Mouse (Mus musculus): Measurements from ENCODE around the gene Pcif1. TPM values are rescaled to one million over a fixed set of nuclear protein-coding genes. Genes with fewer than 3 reads are reported as not detected.

Pcif1 gene
- polyA plus RNA-seq, 1 experiment from 2014 or later, result 71.3 TPM

GRCm38 (mm10) chr2:164918325-164918724 is 39.2 kb downstream of the Pcif1 start:
- Histone ChIP-seq H3K27me3 (replicated peaks; ENCODE audit: insufficient read depth, low read length) (no peaks in the 10 kb centered on the region), H3K27ac (ENCODE audit: low read length) (no peak overlapping the region), H3K9me3 (ENCODE audit: low read length) (no peaks in the 10 kb centered on the region), H3K4me2 (replicated peaks; ENCODE audit: low read depth, low read length) (no peak overlapping the region), H3K4me1 (ENCODE audit: insufficient read depth, low read depth, low read length) (0 out of 2 replicates have a peak, but pooled peaks cover 5% of the 10 kb centered on the region), H3K4me3 (ENCODE audit: low read depth, low read length) (no peak overlapping the region), H3K9ac (replicated peaks; ENCODE audit: low read depth) (no peak overlapping the region), H3K36me3 (ENCODE audit: insufficient read depth, low read length) (0 out of 2 replicates have a peak, but pooled peaks cover 4% of the 10 kb centered on the region)
- peak; percentile 25 for DNase-seq (ENCODE audit: low spot score)
- ATAC-seq, result no peak
- peak; percentile 66 for TF ChIP-seq CTCF (IDR thresholded peaks at IDR 0.05)
- no peak for TF ChIP-seq EP300 (IDR thresholded peaks at IDR 0.05)
- WGBS, result 78% methylated on average over 4 of the region's 5 CpGs

- TF ChIP-seq EP300 (IDR thresholded peaks at IDR 0.05) (no peak), CTCF (IDR thresholded peaks at IDR 0.05) (no peak)
- Histone ChIP-seq H3K27me3 (replicated peaks; ENCODE audit: insufficient read depth, low read length) (no peaks in the 10 kb centered on the region), H3K4me2 (replicated peaks; ENCODE audit: low read depth, low read length) (no peak overlapping the region), H3K36me3 (ENCODE audit: insufficient read depth, low read length) (0 out of 2 replicates have a peak, but pooled peaks cover 4% of the 10 kb centered on the region), H3K27ac (ENCODE audit: low read length) (no peak overlapping the region), H3K9ac (replicated peaks; ENCODE audit: low read depth) (no peak overlapping the region), H3K4me1 (ENCODE audit: insufficient read depth, low read depth, low read length) (no peaks in the 10 kb centered on the region), H3K9me3 (ENCODE audit: low read length) (no peaks in the 10 kb centered on the region), H3K4me3 (ENCODE audit: low read depth, low read length) (no peak overlapping the region)
- 35% methylated on average over 7 of the region's 7 CpGs for WGBS
- no peak for ATAC-seq
- DNase-seq (ENCODE audit: low spot score), result peak; percentile 41
Measured at GRCm38 (mm10) chr2:164921984-164922383, 42.9 kb downstream of the Pcif1 start.

DNA sequence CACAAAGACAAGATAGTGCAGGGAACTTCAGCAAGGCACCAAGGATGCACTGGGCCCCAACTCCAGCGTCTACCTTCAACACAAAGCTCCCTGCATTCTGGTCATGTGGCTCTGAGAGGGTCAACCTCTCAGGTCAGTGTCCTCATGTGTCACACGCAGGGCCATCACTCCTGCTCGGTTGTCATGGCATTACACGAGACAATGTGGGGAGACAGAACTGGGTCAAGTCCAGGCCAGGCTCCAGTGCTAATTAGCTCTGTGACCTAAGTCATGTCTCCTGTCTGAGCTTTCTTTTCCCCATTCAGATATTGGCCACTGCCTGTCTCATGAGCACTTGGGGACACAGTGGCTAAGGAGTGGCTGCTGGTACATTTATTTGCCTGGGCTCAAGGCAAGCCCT is 44.2 kb downstream of the Pcif1 start:
- no peak for TF ChIP-seq CTCF (IDR thresholded peaks at IDR 0.05)
- TF ChIP-seq EP300 (IDR thresholded peaks at IDR 0.05), result no peak
- 58% methylated on average over 4 of the region's 4 CpGs for WGBS
- Histone ChIP-seq H3K27me3 (replicated peaks; ENCODE audit: insufficient read depth, low read length) (no peaks in the 10 kb centered on the region), H3K27ac (ENCODE audit: low read length) (no peak overlapping the region), H3K36me3 (ENCODE audit: insufficient read depth, low read length) (0 out of 2 replicates have a peak, but pooled peaks cover 4% of the 10 kb centered on the region), H3K9ac (replicated peaks; ENCODE audit: low read depth) (no peak overlapping the region), H3K4me2 (replicated peaks; ENCODE audit: low read depth, low read length) (no peak overlapping the region), H3K4me1 (ENCODE audit: insufficient read depth, low read depth, low read length) (no peaks in the 10 kb centered on the region), H3K4me3 (ENCODE audit: low read depth, low read length) (no peak overlapping the region), H3K9me3 (ENCODE audit: low read length) (no peaks in the 10 kb centered on the region)
- ATAC-seq (no peak), DNase-seq (ENCODE audit: low spot score) (no peak)

DNA sequence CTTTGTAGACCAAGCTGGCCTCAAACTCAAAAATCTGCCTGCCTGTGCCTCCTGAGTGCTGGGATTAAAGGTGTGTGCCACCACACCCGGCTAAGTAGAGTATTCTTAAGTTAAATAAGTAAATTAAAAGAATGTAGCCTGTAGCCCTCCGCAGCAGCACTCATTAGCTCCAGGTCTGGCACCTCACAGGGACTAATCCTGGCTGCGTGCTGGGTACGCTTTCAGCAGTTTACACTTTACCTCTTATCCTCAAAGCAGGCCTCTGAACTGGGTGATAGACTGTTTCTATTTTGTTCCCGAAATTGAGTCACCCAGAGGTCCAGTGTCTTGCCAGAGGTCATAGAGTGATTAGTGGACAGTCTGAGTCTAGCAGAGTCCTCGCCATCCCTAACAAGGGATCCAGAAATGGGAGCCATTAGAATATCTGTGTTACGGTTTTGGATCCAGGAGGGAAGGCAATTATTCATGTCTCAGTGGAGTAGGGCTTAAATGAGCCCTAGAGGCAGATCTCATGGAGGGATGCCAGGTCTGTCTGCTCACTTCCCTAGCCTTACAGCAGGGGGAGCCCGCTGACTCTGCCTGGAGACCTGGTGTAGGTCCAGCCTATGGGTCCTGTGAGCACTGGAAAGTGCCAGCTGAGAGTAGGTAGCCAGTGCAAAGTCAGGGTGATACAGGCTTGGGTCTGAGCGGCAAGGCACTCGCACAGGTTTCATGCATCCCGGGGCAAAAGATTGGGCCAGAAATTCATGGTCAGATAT is 45.2 kb downstream of the Pcif1 start:
- no peak overlapping the region for H3K27ac ChIP-seq (ENCODE audit: low read length)
- ATAC-seq (peak; percentile 74), DNase-seq (ENCODE audit: low spot score) (peak; percentile 89)
- H3K9me3 ChIP-seq (ENCODE audit: low read length), result no peaks in the 10 kb centered on the region
- no peaks in the 10 kb centered on the region for H3K27me3 ChIP-seq (replicated peaks; ENCODE audit: insufficient read depth, low read length)
- H3K4me2 ChIP-seq (replicated peaks; ENCODE audit: low read depth, low read length), result no peak overlapping the region
- peak; percentile 97 for TF ChIP-seq CTCF (IDR thresholded peaks at IDR 0.05)
- no peak for TF ChIP-seq EP300 (IDR thresholded peaks at IDR 0.05)
- 31% methylated on average over 11 of the region's 11 CpGs for WGBS
- no peak overlapping the region for H3K9ac ChIP-seq (replicated peaks; ENCODE audit: low read depth)
- 0 out of 2 replicates have a peak, but pooled peaks cover 4% of the 10 kb centered on the region for H3K36me3 ChIP-seq (ENCODE audit: insufficient read depth, low read length)
- no peaks in the 10 kb centered on the region for H3K4me1 ChIP-seq (ENCODE audit: insufficient read depth, low read depth, low read length)
- no peak overlapping the region for H3K4me3 ChIP-seq (ENCODE audit: low read depth, low read length)

GRCm38 (mm10) chr2:164930706-164931581 is 51.8 kb downstream of the Pcif1 start:
- Histone ChIP-seq H3K36me3 (ENCODE audit: insufficient read depth, low read length) (no peaks in the 10 kb centered on the region), H3K27me3 (replicated peaks; ENCODE audit: insufficient read depth, low read length) (no peaks in the 10 kb centered on the region; the same call in 1 of the 2 replicates), H3K4me3 (ENCODE audit: low read depth, low read length) (no peak overlapping the region), H3K4me1 (ENCODE audit: insufficient read depth, low read depth, low read length) (no peaks in the 10 kb centered on the region), H3K4me2 (replicated peaks; ENCODE audit: low read depth, low read length) (no peak overlapping the region), H3K9me3 (ENCODE audit: low read length) (no peaks in the 10 kb centered on the region), H3K27ac (ENCODE audit: low read length) (no peak overlapping the region), H3K9ac (replicated peaks; ENCODE audit: low read depth) (no peak overlapping the region)
- ATAC-seq (no peak), DNase-seq (ENCODE audit: low spot score) (no peak)
- no peak for TF ChIP-seq EP300 (IDR thresholded peaks at IDR 0.05)
- TF ChIP-seq CTCF (IDR thresholded peaks at IDR 0.05), result no peak
- 31% methylated on average over 11 of the region's 11 CpGs for WGBS

DNA sequence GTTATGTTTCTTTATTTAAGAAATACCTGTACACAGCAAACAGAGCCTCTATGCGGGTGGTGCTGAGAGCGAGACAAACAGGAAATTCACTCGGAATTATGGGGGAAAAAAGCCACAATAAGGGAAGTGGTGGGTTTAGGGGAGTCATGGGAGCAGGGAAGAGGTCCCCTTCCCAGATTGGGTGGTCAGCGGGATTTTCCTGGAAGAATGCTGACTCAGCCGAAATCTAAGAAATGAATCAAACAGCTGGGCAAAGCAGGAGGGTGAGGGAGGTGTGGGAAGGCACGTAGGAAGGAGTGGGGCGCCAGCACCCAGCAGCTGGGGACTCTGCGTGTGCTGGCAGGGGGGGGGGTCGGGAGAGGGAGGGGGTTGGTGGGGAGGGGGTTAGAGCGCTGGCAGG is 54.4 kb downstream of the Pcif1 start:
- TF ChIP-seq CTCF (IDR thresholded peaks at IDR 0.05) (no peak), EP300 (IDR thresholded peaks at IDR 0.05) (no peak)
- WGBS, result 42% methylated on average over 6 of the region's 10 CpGs

More for the DNA sequence above, 54.4 kb downstream of the Pcif1 start:
- Histone ChIP-seq H3K27me3 (replicated peaks; ENCODE audit: insufficient read depth, low read length) (peaks cover 6% of the 10 kb centered on the region), H3K4me1 (ENCODE audit: insufficient read depth, low read depth, low read length) (no peaks in the 10 kb centered on the region), H3K9ac (replicated peaks; ENCODE audit: low read depth) (no peak overlapping the region), H3K4me2 (replicated peaks; ENCODE audit: low read depth, low read length) (no peak overlapping the region), H3K9me3 (ENCODE audit: low read length) (no peaks in the 10 kb centered on the region), H3K27ac (ENCODE audit: low read length) (no peak overlapping the region), H3K36me3 (ENCODE audit: insufficient read depth, low read length) (no peaks in the 10 kb centered on the region), H3K4me3 (ENCODE audit: low read depth, low read length) (no peak overlapping the region)
- DNase-seq (ENCODE audit: low spot score) (no peak), ATAC-seq (no peak)

Data from lung, postnatal 0 days (tissue).